Mouse (Mus musculus) cerebellum, adult 18-20 months (tissue): Measurements from ENCODE around the gene Lingo2.
"Not testable (repeated sequence)": the region's sequence is repeated elsewhere in the genome, so short reads cannot be mapped to it uniquely, and the experiment has no call there.

Source experiments
- DNase-seq, 2 experiments: peaks; one replicate each; pipeline ENCODE4 v3.0.0; 2021

The Lingo2 gene

GRCm38 (mm10) chr4:35823322-35823870 lies 1128.2 kb downstream of the Lingo2 start:
- DNase-seq, result no peak

DNA sequence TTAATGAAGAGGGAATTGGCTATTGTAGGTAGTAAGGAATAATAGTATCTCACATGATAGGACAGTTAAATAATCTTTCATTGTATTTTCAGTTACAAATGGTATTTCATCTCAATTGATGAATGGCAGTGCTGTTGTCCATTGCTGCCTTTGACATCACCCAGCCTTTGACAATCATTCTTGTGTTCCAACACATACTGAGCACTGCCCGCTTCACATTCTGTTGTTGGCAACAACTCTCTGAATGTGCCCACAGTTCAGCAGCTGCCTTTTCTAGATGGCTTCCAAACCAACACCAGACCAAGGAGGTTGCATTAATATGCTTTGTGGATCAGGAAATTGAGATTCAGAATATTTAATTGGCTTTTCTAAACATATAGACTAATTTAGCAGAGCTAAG lies 1130.8 kb downstream of the Lingo2 start:
- DNase-seq, result no peak

GRCm38 (mm10) chr4:35814698-35815097 lies 1136.8 kb downstream of the Lingo2 start:
- no peak for DNase-seq

- no peak for DNase-seq
Measured at GRCm38 (mm10) chr4:35807497-35808210, 1143.9 kb downstream of the Lingo2 start.

DNA sequence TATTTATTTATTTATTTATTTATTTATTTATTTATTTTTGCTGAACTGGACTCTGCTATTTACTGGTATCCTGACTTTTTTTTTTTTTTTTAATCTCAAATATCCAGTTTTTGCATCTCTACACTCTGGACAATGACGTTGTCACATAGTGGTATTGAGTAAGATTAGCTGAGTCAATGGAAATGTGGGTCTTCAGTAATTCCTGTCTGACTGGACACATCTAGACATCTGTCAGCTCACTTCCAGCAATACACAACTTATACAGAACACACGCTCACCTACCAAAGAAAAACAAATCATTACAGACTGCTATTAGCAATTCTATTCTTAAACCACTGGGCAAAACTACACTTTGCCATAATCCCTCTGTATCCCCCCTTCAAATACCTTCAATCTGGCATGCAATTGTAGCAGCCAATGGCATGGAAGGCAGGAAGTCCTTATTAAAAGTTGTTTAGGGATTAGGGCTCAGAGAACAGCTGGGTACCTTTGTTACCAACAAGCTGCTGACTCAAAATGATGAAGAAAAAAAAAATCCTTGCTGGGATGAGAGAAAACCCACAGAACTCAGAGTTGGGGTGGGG lies 1144.6 kb downstream of the Lingo2 start:
- no peak for DNase-seq

DNA sequence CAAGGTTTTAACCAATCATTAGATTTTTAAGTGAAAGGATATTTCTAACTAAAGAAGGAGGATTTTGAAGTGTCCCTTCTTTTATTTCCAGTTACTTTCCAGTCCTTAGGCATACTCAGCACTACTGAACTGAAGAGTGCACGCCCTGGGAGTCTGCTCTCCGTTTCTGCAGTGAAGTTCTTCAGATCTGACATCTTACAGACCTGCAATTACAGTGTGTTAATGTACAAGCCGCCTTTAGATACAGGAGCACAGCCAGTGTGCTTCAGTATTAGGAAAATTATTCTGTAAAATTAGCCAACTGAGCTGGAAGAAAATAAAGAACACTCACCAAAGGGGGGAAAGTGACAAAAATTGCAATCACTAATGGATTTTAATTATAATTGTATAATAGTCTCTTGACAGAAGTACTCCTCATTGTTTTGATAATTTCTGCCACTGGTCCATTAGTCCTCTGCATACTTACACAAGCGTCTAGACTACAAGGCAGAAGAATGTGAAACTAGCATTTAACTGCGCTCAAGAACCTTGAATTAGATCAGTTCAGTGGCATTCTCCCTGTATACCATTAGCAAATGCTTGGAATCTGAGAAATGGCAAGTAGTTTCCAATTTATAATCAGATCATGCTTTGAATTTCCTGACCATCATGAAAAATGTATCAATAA lies 1167.2 kb downstream of the Lingo2 start:
- no peak for DNase-seq

- no peak for DNase-seq
Measured at GRCm38 (mm10) chr4:35770810-35771209, 1180.7 kb downstream of the Lingo2 start.

DNA sequence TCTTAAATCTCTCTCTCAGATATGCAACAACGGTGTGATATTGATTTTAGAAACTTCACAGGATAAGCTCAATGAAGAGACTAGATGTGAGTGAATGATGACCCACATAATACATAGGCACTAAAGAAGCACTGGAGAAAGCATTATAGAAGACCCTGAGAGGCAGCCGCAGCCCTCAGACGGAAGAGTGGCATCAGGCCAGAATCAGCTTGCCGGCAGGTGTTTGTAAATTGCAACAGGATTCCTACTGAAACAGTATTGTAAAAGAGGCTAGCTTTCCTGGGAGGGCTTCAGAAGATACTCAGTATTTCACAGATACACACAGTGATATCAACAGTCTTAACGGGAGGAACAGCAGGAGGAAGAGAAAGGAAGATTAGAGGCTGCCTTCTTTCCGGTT lies 1184.6 kb downstream of the Lingo2 start:
- no peak for DNase-seq

DNA sequence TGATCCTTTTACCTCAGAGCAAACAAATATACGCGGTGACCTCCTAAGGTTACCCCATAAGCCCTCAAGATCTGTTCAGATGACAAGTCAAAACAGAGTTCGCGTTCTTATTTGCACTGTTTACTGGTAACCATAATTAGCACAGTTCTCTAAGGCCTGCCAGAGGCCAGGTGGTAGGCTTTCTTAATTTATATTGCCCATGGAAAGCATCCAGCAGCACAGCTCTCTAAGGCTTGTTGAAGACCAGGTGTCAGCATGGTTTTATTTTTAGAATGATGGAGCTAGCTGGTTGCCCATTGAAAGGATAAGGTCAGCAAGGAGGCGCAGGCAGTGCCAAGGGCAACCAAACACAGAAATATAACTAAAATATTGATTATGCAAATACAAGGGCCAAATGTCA lies 1190.4 kb downstream of the Lingo2 start:
- no peak for DNase-seq

GRCm38 (mm10) chr4:35752121-35752860 lies 1199.3 kb downstream of the Lingo2 start:
- no peak for DNase-seq

- no peak for DNase-seq
Measured at GRCm38 (mm10) chr4:35746693-35747092, 1204.9 kb downstream of the Lingo2 start.

DNA sequence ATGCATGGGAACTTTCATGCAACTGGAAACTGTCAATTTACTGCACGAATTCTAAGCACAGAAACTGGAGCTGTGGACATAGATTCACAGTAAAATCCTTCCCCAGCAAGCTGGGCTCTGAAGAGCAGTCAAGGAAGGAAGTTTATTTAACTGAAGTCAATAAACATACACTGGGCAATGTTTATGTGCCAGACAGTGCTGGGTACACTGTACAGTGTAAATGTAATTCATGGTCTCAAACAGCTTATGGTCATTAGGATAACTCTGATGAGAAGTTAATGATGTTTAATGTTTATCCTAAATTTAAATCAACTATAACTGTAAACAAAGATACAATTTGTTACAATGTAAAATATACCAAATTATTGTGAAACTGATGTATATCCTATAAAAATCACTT lies 1226.8 kb downstream of the Lingo2 start:
- no peak for DNase-seq

GRCm38 (mm10) chr4:35704126-35704525 lies 1247.4 kb downstream of the Lingo2 start:
- DNase-seq, result no peak

- peak in 1 of 2 experiments; percentile 2 for DNase-seq
Measured at GRCm38 (mm10) chr4:35702661-35703060, 1248.9 kb downstream of the Lingo2 start.

DNA sequence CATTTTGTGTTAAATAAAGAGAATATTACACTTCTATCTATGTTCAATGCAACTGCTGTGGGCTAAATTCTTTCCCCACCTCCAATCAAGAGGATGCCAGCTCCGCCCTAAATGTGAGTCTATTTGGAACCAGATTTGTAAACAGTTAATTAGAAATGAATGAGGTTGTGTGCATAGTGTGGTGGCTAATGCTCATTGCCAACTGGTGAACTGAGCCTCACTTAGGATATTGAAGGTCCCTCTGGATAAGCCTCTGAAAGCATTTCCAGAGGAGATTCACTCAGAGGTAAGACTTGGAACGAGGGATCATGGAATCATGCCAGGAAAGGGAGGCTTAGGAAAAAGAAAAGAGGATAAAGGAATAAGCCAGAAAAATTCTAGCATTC lies 1256.4 kb downstream of the Lingo2 start:
- DNase-seq, result no peak

GRCm38 (mm10) chr4:35694360-35695136 lies 1257.0 kb downstream of the Lingo2 start:
- no peak for DNase-seq

DNA sequence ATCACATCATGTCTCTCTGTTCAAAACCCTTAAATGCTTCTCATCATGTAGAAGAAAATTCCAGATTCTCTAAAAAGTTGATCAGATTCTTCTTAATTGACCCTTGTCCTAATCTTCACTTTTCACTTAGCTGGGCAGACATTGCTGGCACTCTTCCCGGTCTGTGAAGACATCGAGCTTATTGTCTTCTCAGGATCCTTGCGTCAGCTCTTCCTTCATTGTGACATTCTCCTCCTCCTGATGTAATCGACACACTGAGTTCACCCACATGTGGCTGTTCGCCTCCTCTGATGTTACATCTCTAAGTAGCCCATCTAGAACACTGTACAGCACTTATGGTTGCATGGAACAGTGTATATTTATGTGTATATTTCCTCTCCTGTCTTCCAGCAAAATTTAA lies 1261.0 kb downstream of the Lingo2 start:
- DNase-seq, result no peak

DNA sequence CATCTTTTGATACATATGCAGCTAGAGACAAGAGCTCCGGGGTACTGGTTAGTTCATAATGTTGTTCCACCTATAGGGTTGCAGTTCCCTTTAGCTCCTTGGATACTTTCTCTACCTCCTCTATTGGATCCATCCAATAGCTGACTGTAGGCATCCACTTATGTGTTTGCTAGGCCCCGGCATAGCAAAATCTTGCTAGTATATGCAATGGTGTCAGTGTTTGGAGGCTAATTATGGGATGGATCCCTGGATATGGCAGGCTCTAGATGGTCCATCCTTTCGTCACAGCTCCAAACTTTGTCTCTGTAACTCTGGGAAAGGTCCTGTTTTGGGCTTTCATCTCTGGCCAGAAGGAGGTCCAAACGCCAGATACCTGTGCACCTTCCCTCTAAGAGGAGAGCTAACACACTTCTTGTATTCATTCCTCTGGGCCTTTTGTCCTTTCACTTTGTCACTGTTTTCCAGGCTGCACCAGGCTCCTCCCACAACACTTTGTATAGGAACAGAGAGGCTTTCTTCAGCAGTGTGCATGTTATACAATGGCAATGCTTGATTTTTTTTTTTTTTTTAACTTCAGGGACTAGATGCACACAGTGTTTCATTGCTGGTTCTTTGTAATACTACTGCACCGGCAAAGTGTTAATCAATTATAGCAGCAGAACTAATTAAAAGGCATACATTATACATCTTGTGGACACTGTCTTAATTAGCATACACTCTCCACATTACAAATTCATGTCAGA lies 1262.9 kb downstream of the Lingo2 start:
- not testable (repeated sequence) for DNase-seq
